Mouse (Mus musculus) mature B cell (primary cell): ENCODE measurements around the gene Klk5.

Experiments used
- in situ Hi-C: fragments of 300-500 bp; cut with MboI; formaldehyde crosslinking; loops from 2 replicates; pipeline ENCODE4 v1.14.3; 2019

The Klk5 gene

GRCm38 (mm10) chr7:43841701-43842100 is at the start of gene Klk5:
Gene Klk5 (plus strand): TSS chr7:43841971.
- in situ Hi-C loops = no loop called here

- in situ Hi-C loops = loop anchor here (10.0 kb wide), 1 partner anchor 58 kb away; no protein-coding TSS in a partner anchor
Observed at GRCm38 (mm10) chr7:43796355-43796754, 45.4 kb upstream of the Klk5 start.

GRCm38 (mm10) chr7:43797333-43797769 is 44.4 kb upstream of the Klk5 start, which contains the start of gene Klk8:
Gene Klk8 (plus strand): TSS chr7:43797577.
- in situ Hi-C loops = loop anchor here (10.0 kb wide), 1 partner anchor 57 kb away; no protein-coding TSS in a partner anchor

- in situ Hi-C loops = loop anchor here (10.0 kb wide), 1 partner anchor 57 kb away; no protein-coding TSS in a partner anchor
Observed at GRCm38 (mm10) chr7:43797844-43798462, 43.8 kb upstream of the Klk5 start.

GRCm38 (mm10) chr7:43799876-43800275 is 41.9 kb upstream of the Klk5 start:
- in situ Hi-C loops = loop anchor here (10.0 kb wide), 1 partner anchor 55 kb away; no protein-coding TSS in a partner anchor

- in situ Hi-C loops = no loop called here
Observed at GRCm38 (mm10) chr7:43810994-43811393, 30.8 kb upstream of the Klk5 start, which contains the start of gene Klk7. Gene Klk7 (plus strand): TSS chr7:43811294.

GRCm38 (mm10) chr7:43815211-43815610 is 26.6 kb upstream of the Klk5 start:
- in situ Hi-C loops = no loop called here

- in situ Hi-C loops = no loop called here
Observed at GRCm38 (mm10) chr7:43816746-43817145, 25.0 kb upstream of the Klk5 start.

GRCm38 (mm10) chr7:43821581-43821980 is 20.2 kb upstream of the Klk5 start:
- in situ Hi-C loops = no loop called here

GRCm38 (mm10) chr7:43824199-43824598 is 17.6 kb upstream of the Klk5 start, which contains the start of gene Klk6:
Gene Klk6 (plus strand): TSS chr7:43824499.
- in situ Hi-C loops = no loop called here

GRCm38 (mm10) chr7:43826056-43826455 is 15.7 kb upstream of the Klk5 start:
- in situ Hi-C loops = no loop called here

- in situ Hi-C loops = no loop called here
Observed at GRCm38 (mm10) chr7:43827706-43828105, 14.1 kb upstream of the Klk5 start.

- in situ Hi-C loops = no loop called here
Observed at GRCm38 (mm10) chr7:43829006-43829405, 12.8 kb upstream of the Klk5 start.

- in situ Hi-C loops = no loop called here
Observed at GRCm38 (mm10) chr7:43843801-43844200, 2.0 kb downstream of the Klk5 start.

- in situ Hi-C loops = loop anchor here (10.0 kb wide), 1 partner anchor 57 kb away; the partner anchor contains the start of genes Klk8 and Klk9
Observed at GRCm38 (mm10) chr7:43851616-43852015, 9.8 kb downstream of the Klk5 start.

- in situ Hi-C loops = loop anchor here (10.0 kb wide), 1 partner anchor 60 kb away; the partner anchor contains the start of genes Klk8 and Klk9
Observed at GRCm38 (mm10) chr7:43854642-43855380, 13.0 kb downstream of the Klk5 start.

GRCm38 (mm10) chr7:43855709-43856108 is 13.9 kb downstream of the Klk5 start:
- in situ Hi-C loops = loop anchor here (10.0 kb wide), 1 partner anchor 61 kb away; the partner anchor contains the start of genes Klk8 and Klk9

GRCm38 (mm10) chr7:43856307-43856706 is 14.5 kb downstream of the Klk5 start:
- in situ Hi-C loops = loop anchor here (10.0 kb wide), 1 partner anchor 62 kb away; the partner anchor contains the start of genes Klk8 and Klk9

GRCm38 (mm10) chr7:43857501-43857900 is 15.7 kb downstream of the Klk5 start:
- in situ Hi-C loops = loop anchor here (10.0 kb wide), 1 partner anchor 63 kb away; the partner anchor contains the start of genes Klk8 and Klk9

- in situ Hi-C loops = no loop called here
Observed at GRCm38 (mm10) chr7:43860411-43860810, 18.6 kb downstream of the Klk5 start.

GRCm38 (mm10) chr7:43873237-43873636 is 31.5 kb downstream of the Klk5 start:
- in situ Hi-C loops = no loop called here

- in situ Hi-C loops = no loop called here
Observed at GRCm38 (mm10) chr7:43873674-43874073, 31.9 kb downstream of the Klk5 start.
